Mouse (Mus musculus) lung, postnatal 0 days (tissue): ENCODE measurements around the gene Rnf123. TPM values are rescaled to one million over a fixed set of nuclear protein-coding genes. Genes with fewer than 3 reads are reported as not detected.

ENCODE experiments used
- ATAC-seq: fragments of 200-750 bp; cut with Nextera tagmentation; 2 replicates; pipeline ENCODE4 v1.8.0; 2017; ENCODE audit warnings: moderate library complexity
- DNase-seq: peaks from one replicate; pipeline ENCODE4 v3.0.0-alpha.2; 2016; ENCODE audit warnings: low spot score
- H3K27ac ChIP-seq: fragments of 300-500 bp; sonication (generic); 2 replicates; pipeline ENCODE4 v1.5.1; 2014; ENCODE audit warnings: antibody characterized with exemption, mild to moderate bottlenecking, low read length, mixed read lengths
- H3K27me3 ChIP-seq: fragments of 300-500 bp; sonication (generic); replicated peaks from 2 replicates; pipeline ENCODE4 v1.6.1; 2014; ENCODE audit warnings: low read length, mixed read lengths; ENCODE audit not compliant: insufficient read depth
- H3K36me3 ChIP-seq: fragments of 300-500 bp; sonication (generic); 2 replicates; pipeline ENCODE4 v1.6.1; 2014; ENCODE audit warnings: low read length, mixed read lengths; ENCODE audit not compliant: insufficient read depth
- H3K4me1 ChIP-seq: fragments of 300-500 bp; sonication (generic); 2 replicates; pipeline ENCODE4 v1.6.1; 2014; ENCODE audit warnings: antibody characterized with exemption, low read depth, low read length, mixed read lengths; ENCODE audit not compliant: insufficient read depth
- H3K4me2 ChIP-seq: fragments of 300-500 bp; sonication (generic); replicated peaks from 2 replicates; pipeline ENCODE4 v1.6.1; 2014; ENCODE audit warnings: low read depth, mild to moderate bottlenecking, low read length, moderate library complexity, mixed read lengths
- H3K4me3 ChIP-seq: fragments of 300-500 bp; sonication (generic); 2 replicates; pipeline ENCODE4 v1.5.1; 2014; ENCODE audit warnings: low read depth, low read length
- H3K9ac ChIP-seq: fragments of 300-500 bp; sonication (generic); replicated peaks from 2 replicates; pipeline ENCODE4 v1.6.1; 2014; ENCODE audit warnings: low read depth, mild to moderate bottlenecking
- H3K9me3 ChIP-seq: fragments of 300-500 bp; sonication (generic); 2 replicates; pipeline ENCODE4 v1.6.1; 2016; ENCODE audit warnings: low read length, mixed read lengths
- CTCF ChIP-seq: IDR thresholded peaks from 2 replicates; pipeline ENCODE4 v1.5.1; 2016; ENCODE audit warnings: antibody characterized with exemption, mild to moderate bottlenecking
- EP300 ChIP-seq: IDR thresholded peaks from 2 replicates; pipeline ENCODE4 v1.6.1; 2016; ENCODE audit warnings: antibody characterized with exemption, mild to moderate bottlenecking, control low read depth
- WGBS: fragments of 180-500 bp; shearing (Covaris S2); extraction: QIAGEN DNeasy Blood & Tissue Kit; methylation state at CpG from one replicate; pipeline ENCODE4 v1.1.7; 2014; 5-methylcytosine and 5-hydroxymethylcytosine counted together
- microRNA-seq: library from miRNA; unstranded; fragments of <30 nt; microRNA quantifications from one replicate; pipeline ENCODE4, GENCODE M21; 2016
- polyA plus RNA-seq: library from polyadenylated mRNA; unstranded; fragments of >200 nt; fragmentation: Nextera tagmentation; extraction: Ambion mirVana; gene quantifications from 2 replicates; pipeline ENCODE4 v1.2.1, GENCODE M21; 2015

Gene Rnf123
- polyA plus RNA-seq, 1 experiment from 2014 or later = 19.7 TPM

GRCm38 (mm10) chr9:108002778-108003530 is 80.2 kb downstream of the Rnf123 start:
- peak overlapping the region; percentile 91 for H3K4me3 ChIP-seq
- peaks cover 9% of the 10 kb centered on the region for H3K4me1 ChIP-seq
- H3K27ac ChIP-seq = peak overlapping the region; percentile 97
- H3K9ac ChIP-seq = peak overlapping the region; percentile 100
- peak; percentile 52 for DNase-seq
- H3K27me3 ChIP-seq = no peaks in the 10 kb centered on the region
- H3K4me2 ChIP-seq = peak overlapping the region; percentile 75
- TF ChIP-seq EP300 (no peak), CTCF (no peak)
- WGBS = under 1% methylated on average over 47 of the region's 50 CpGs
- no peaks in the 10 kb centered on the region for H3K36me3 ChIP-seq
- ATAC-seq = peak; percentile 32
- H3K9me3 ChIP-seq = no peaks in the 10 kb centered on the region

- Histone ChIP-seq H3K27ac (peak within 1 kb of the TSS; percentile 97), H3K9me3 (no peaks in the 10 kb centered on the region), H3K27me3 (no peaks in the 10 kb centered on the region), H3K9ac (peak within 1 kb of the TSS; percentile 100), H3K4me3 (peak within 1 kb of the TSS; percentile 91), H3K4me1 (peaks cover 9% of the 10 kb centered on the region), H3K4me2 (peak within 1 kb of the TSS; percentile 75), H3K36me3 (no peaks in the 10 kb centered on the region)
- TF ChIP-seq EP300 = no peak
- TF ChIP-seq CTCF = no peak
- WGBS = under 1% methylated on average over 48 of the region's 51 CpGs
- ATAC-seq = peak; percentile 99
- peak; percentile 100 for DNase-seq
These were observed 81.0 kb downstream of the Rnf123 start, which contains the start of gene Ip6k1 for GRCm38 (mm10) chr9:108001922-108002770. Gene Ip6k1, plus strand, starts transcription at chr9:108002501.

Small RNAs within 50 kb of the gene (microRNA-seq; reads per million reads assigned to microRNA genes)
- gene Gm47303 (not detected), gene Mir7088 (not detected)

Other genes with a start within 250 kb of the Rnf123 start
- 35.6 and 40.9 TPM in 2 replicates for gene Rbm6, start 210.1 kb downstream of the Rnf123 start, polyA plus RNA-seq
- gene Mon1a, start 195.2 kb downstream of the Rnf123 start, polyA plus RNA-seq = 12.3 and 12.8 TPM in 2 replicates
- 3.1 and 3.5 TPM in 2 replicates for gene Mst1r, start 176.5 kb downstream of the Rnf123 start, polyA plus RNA-seq
- gene Actl11, start 154.9 kb downstream of the Rnf123 start, polyA plus RNA-seq = not detected in 2 replicates
- gene Camkv, start 147.7 kb downstream of the Rnf123 start, polyA plus RNA-seq = 0.12 and 0.35 TPM in 2 replicates
- 2.2 and 2.6 TPM in 2 replicates for gene Traip, start 133.2 kb downstream of the Rnf123 start, polyA plus RNA-seq
- 33.2 and 33.3 TPM in 2 replicates for gene Uba7, start 107.8 kb downstream of the Rnf123 start, polyA plus RNA-seq
- gene Gm20661, start 100.3 kb downstream of the Rnf123 start, polyA plus RNA-seq = 1.8 and 3.6 TPM in 2 replicates
- gene Inka1, start 97.5 kb downstream of the Rnf123 start, polyA plus RNA-seq = 65.0 and 68.5 TPM in 2 replicates
- gene Cdhr4, start 90.8 kb downstream of the Rnf123 start, polyA plus RNA-seq = 7.8 and 8.9 TPM in 2 replicates
- 0.17 and 0.44 TPM in 2 replicates for gene Gm20662, start 87.0 kb downstream of the Rnf123 start, polyA plus RNA-seq
- 52.0 and 53.9 TPM in 2 replicates for gene Ip6k1, start 80.8 kb downstream of the Rnf123 start, polyA plus RNA-seq
- gene Gmppb, start 34.1 kb downstream of the Rnf123 start, polyA plus RNA-seq = 25.5 and 26.5 TPM in 2 replicates
- gene Amigo3, start 30.2 kb downstream of the Rnf123 start, polyA plus RNA-seq = 1.6 and 1.7 TPM in 2 replicates
- gene Mst1, start 2.9 kb downstream of the Rnf123 start, polyA plus RNA-seq = 0.62 and 1.1 TPM in 2 replicates
- gene Apeh, start 11.3 kb upstream of the Rnf123 start, polyA plus RNA-seq = 29.3 and 34.6 TPM in 2 replicates
- 0.06 and 0.12 TPM in 2 replicates for gene Bsn, start 107.0 kb upstream of the Rnf123 start, polyA plus RNA-seq
- 130 and 138 TPM in 2 replicates for gene Dag1, start 180.6 kb upstream of the Rnf123 start, polyA plus RNA-seq
- 15.8 and 18.3 TPM in 2 replicates for gene Nicn1, start 207.1 kb upstream of the Rnf123 start, polyA plus RNA-seq
- gene Amt, start 213.5 kb upstream of the Rnf123 start, polyA plus RNA-seq = 9.2 and 9.8 TPM in 2 replicates
- gene Rhoa, start 222.8 kb upstream of the Rnf123 start, polyA plus RNA-seq = 582 and 634 TPM in 2 replicates
- gene Tcta, start 222.8 kb upstream of the Rnf123 start, polyA plus RNA-seq = 92.9 and 93.1 TPM in 2 replicates